Mouse (Mus musculus): Measurements from ENCODE around the gene Bnipl.

Bnipl gene

GRCm38 (mm10) chr3:95240900-95241299, 10.1 kb downstream of the Bnipl start:
- no peak for DNase-seq (ENCODE audit: extremely low spot score, low read depth, low spot score)

- no peak for DNase-seq (ENCODE audit: extremely low spot score, low read depth, low spot score)
These were observed 11.0 kb downstream of the Bnipl start for GRCm38 (mm10) chr3:95239971-95240370.

DNA sequence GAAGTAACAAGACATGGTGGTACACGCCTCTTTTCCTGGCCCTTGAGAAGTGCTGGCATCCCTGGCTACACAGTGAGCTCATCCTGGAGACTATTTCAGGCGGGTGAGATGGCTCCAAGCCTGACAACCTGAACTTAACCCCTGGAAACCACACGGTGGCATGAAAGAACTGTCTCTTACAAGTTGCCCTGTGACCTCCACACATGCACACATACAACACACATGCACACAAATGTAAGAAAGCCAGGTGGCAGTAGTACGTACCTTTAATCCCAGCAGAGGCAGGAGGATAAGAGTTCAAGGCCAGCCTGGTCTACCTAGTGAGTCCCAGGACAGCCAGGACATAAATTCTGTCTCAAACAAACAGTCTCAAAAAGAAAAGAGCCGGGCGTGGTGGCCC, 12.0 kb downstream of the Bnipl start:
- DNase-seq (ENCODE audit: extremely low spot score, low read depth, low spot score): no peak

DNA sequence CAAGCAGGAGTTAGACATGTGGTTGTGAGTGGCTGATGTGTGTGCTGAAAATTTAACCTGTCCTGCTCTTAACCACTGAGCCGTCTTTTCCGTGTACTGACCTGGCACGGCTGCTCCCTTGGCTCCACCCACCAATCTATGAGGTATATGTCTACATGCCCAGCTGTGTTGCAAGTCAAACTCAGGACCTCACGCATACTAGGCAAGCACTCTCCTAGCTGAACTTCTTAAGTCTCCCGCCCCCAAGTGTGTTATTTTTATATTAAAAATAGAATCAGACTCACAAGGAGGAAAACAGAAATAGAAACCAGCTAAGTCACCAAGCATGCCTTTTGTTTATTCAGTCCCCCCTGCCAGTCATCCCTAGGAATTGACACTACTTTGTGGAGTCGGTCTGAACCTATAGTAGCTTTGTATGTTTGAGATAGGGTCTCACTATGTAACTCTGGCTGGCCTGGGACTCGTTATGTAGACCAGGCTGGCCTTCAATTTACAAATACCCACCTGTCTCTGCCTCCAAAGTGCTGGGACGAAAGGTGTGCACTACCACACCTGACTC, 13.4 kb downstream of the Bnipl start:
- DNase-seq (ENCODE audit: extremely low spot score, low read depth, low spot score): no peak

- DNase-seq (ENCODE audit: extremely low spot score, low read depth, low spot score): no peak
These were observed 15.3 kb downstream of the Bnipl start for GRCm38 (mm10) chr3:95235386-95236301.

- no peak for DNase-seq (ENCODE audit: extremely low spot score, low read depth, low spot score)
These were observed 17.6 kb downstream of the Bnipl start for GRCm38 (mm10) chr3:95233303-95233980.

DNA sequence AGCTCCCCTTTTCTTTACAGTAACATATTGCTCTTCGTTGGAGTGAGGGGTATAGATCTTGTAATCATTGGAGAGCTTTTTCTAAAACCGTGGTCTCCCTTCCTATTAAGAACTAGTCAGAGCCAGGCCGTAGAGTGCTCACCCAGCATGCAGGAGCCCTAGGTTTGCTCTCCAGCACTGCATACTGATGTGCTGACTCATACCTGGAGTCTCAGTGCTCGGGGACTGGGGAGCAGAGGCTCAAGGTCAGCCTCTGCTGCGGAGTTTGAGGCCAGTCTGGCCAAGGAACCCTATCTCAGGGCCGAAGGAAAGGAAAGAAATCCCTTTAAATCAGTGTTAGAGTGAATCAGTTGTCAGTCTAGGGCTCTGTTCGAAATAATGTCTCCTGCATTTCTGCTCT, 18.2 kb downstream of the Bnipl start:
- no peak for DNase-seq (ENCODE audit: extremely low spot score, low read depth, low spot score)

GRCm38 (mm10) chr3:95231298-95232221, 19.4 kb downstream of the Bnipl start, which contains the start of gene Mllt11:
Gene Mllt11 (minus strand): TSS chr3:95232171.
- no peak for DNase-seq (ENCODE audit: extremely low spot score, low read depth, low spot score)

- DNase-seq (ENCODE audit: extremely low spot score, low read depth, low spot score): no peak
These were observed 20.3 kb downstream of the Bnipl start for GRCm38 (mm10) chr3:95230495-95231297.

DNA sequence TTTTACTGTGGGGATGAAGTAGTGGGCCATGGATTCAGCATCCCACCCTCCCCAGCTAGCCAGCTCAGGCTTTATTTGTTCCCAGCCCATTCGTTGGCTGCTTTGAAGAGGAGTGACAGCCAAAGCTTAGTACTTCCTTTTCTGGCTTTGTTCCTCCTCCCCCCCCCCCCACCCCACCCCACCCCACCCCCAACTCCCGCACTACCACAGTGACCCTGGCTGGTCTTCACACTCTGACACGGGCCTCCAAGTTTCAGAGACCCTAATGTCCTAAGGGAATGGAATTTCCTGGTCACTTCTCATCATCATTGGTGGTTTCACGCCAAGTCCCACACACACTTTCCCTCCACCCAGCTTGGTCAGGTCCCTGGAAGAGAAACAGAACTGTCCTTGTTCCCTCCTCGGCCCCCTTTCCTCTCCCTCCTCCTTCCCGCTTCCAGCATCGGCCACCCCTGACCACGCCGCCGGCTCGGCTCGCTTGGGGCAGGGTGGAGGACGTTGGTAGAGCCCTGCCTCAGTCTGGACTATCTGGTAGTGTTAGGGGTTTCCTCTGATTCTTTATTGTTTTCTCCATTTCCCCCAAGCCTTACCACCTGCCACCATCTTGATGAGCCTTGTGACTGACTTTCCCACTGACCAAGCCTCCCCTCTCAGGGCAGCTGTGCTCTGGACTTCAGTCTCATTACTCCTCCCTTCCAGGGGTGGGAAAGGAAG, 21.1 kb downstream of the Bnipl start:
- no peak for DNase-seq (ENCODE audit: extremely low spot score, low read depth, low spot score)

- no peak for DNase-seq (ENCODE audit: extremely low spot score, low read depth, low spot score)
These were observed 21.9 kb downstream of the Bnipl start for GRCm38 (mm10) chr3:95228894-95229780.

DNA sequence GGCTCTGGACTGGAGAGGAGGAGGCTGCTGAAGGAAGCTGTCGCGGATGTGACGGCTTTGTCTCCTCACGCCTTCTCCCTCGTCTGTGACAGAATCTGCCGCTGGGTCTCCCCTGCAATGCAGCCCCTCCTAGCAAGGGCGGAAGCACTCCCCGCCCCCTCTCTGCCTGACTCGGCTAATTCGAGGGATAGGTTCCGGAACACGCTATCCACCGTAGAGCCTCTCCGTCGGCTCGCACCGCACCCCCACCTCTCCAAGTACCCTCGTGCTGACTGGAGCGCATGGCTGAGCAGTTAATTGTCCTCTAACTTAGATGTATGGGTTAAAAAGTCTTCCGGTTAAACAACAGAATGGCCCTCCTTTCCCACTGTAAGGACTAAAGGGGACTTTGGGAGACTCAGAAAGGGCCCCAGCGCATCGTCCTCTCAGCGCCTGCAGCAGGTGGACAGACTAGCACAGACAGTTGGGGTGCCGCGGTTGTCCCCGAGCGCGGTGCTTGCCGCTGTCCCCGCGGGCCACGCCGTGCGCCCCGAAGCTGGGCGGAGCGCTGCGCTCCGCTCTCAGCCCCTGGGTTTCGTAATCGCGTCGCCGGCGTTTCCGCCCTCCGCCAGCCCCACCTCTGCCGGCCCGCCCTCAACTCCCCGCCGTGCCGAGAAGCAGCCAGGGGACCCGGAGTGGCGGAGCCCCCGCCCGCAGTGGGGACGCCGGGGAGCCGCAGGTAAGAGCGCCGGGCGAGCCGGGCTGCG, 22.7 kb downstream of the Bnipl start, which contains the start of gene Cdc42se1:
TSS of gene Cdc42se1 (plus strand) at position 585 of the 746 bp plus-strand sequence.
- DNase-seq (ENCODE audit: extremely low spot score, low read depth, low spot score): no peak

GRCm38 (mm10) chr3:95227214-95227613, 23.8 kb downstream of the Bnipl start:
- DNase-seq (ENCODE audit: extremely low spot score, low read depth, low spot score): no peak

DNA sequence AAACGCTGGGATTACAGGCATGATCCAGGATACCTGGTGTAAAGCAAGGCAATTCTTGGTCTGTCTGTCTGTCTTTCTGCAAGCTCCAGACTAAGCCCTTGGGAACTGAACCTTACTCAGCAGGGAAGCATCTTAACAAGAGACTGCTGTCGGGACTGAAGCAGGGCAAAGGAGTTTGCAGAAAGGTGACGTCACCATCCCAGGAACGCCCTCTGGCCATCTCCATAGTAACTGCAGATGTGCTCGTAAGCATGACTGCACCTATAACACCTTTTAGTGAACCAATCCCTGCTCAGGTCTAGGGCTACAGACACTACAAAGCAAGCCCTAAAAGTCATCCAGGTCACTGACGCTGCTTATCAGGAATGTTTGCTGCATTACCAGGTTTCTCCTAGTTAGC, 26.7 kb downstream of the Bnipl start:
- DNase-seq (ENCODE audit: extremely low spot score, low read depth, low spot score): no peak

GRCm38 (mm10) chr3:95223041-95223440, 28.0 kb downstream of the Bnipl start:
- no peak for DNase-seq (ENCODE audit: extremely low spot score, low read depth, low spot score)

DNA sequence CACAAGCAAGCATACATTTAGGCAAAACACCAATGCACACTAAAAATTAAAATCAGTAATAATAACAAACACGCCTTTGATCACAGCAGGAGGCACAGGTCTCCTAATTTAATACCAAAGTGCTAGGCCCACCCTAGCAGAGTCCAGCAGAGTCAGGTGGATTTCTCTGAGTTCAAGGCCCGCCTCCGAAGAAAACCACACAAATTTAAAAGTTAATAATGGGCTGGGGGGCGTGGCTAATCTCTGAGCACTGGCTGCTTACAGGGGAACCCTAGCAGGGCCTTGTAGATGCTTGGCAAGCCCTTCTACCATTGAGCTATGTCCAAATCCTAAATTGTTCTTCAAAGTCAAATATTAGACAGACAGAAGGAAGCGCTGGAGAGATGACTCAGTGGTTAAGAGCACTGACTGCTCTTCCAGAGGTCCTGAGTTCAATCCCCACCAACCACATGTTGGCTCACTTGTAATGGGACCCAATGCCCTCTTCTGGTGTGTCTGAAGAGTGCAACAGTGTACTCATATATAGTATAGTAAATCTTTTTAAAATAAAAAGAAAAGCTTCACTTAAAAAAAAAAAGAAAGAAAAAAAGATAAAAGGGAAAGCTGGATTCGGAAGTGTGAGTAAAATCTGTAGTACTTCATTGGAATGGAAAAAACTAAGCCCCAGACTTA, 32.4 kb downstream of the Bnipl start:
- DNase-seq (ENCODE audit: extremely low spot score, low read depth, low spot score): no peak
